Mouse (Mus musculus) kidney, embryonic 15.5 days (tissue): Measurements from ENCODE around the gene Scarb1. TPM values are rescaled to one million over a fixed set of nuclear protein-coding genes. Genes with fewer than 3 reads are reported as not detected.

Source experiments
- ATAC-seq: fragments of 200-750 bp; cut with Nextera tagmentation; replicated peaks from 2 replicates; pipeline ENCODE4 v1.8.0; 2017; ENCODE audit warnings: moderate TSS enrichment; ENCODE audit not compliant: low FRiP score
- H3K27ac ChIP-seq: fragments of 300-500 bp; sonication (generic); 2 replicates; pipeline ENCODE4 v1.5.1; 2015; ENCODE audit warnings: mild to moderate bottlenecking, inconsistent platforms
- H3K27me3 ChIP-seq: fragments of 300-500 bp; sonication (generic); 2 replicates; pipeline ENCODE4 v1.6.1; 2015; ENCODE audit warnings: inconsistent platforms
- H3K36me3 ChIP-seq: fragments of 300-500 bp; sonication (generic); 2 replicates; pipeline ENCODE4 v1.6.1; 2015; ENCODE audit warnings: inconsistent platforms
- H3K4me1 ChIP-seq: fragments of 300-500 bp; sonication (generic); 2 replicates; pipeline ENCODE4 v1.6.1; 2015; ENCODE audit warnings: inconsistent platforms
- H3K4me2 ChIP-seq: fragments of 300-500 bp; sonication (generic); 2 replicates; pipeline ENCODE4 v1.6.1; 2015; ENCODE audit warnings: moderate library complexity, mild to moderate bottlenecking, inconsistent platforms
- H3K4me3 ChIP-seq: fragments of 300-500 bp; sonication (generic); replicated peaks from 2 replicates; pipeline ENCODE4 v1.5.1; 2015; ENCODE audit warnings: mild to moderate bottlenecking, inconsistent platforms
- H3K9ac ChIP-seq: fragments of 300-500 bp; sonication (generic); 2 replicates; pipeline ENCODE4 v1.6.1; 2015; ENCODE audit warnings: mild to moderate bottlenecking, inconsistent platforms
- H3K9me3 ChIP-seq: fragments of 300-500 bp; sonication (generic); replicated peaks from 2 replicates; pipeline ENCODE4 v1.6.1; 2016; ENCODE audit warnings: inconsistent platforms
- WGBS: fragments of 180-500 bp; shearing (Covaris S2); methylation state at CpG from one replicate; pipeline ENCODE4 v1.1.7; 2015; ENCODE audit warnings: mixed read lengths; 5-methylcytosine and 5-hydroxymethylcytosine counted together
- polyA plus RNA-seq: library from polyadenylated mRNA; unstranded; fragments of >200 nt; fragmentation: Nextera tagmentation; extraction: Ambion mirVana; gene quantifications from 2 replicates; pipeline ENCODE4 v1.2.1, GENCODE M21; 2015

The Scarb1 gene
- polyA plus RNA-seq, 1 experiment from 2014 or later, result 97.9 TPM

GRCm38 (mm10) chr5:125381954-125382672 lies 41.2 kb upstream of the Scarb1 start:
- Histone ChIP-seq H3K4me1 (peaks cover 10% of the 10 kb centered on the region), H3K4me3 (no peak overlapping the region), H3K27ac (no peak overlapping the region), H3K9me3 (no peaks in the 10 kb centered on the region), H3K36me3 (peaks cover 28% of the 10 kb centered on the region), H3K9ac (no peak overlapping the region), H3K4me2 (no peak overlapping the region), H3K27me3 (no peaks in the 10 kb centered on the region)
- 66% methylated on average over 5 of the region's 5 CpGs for WGBS
- ATAC-seq, result no peak; the same call in 1 of the 2 replicates

DNA sequence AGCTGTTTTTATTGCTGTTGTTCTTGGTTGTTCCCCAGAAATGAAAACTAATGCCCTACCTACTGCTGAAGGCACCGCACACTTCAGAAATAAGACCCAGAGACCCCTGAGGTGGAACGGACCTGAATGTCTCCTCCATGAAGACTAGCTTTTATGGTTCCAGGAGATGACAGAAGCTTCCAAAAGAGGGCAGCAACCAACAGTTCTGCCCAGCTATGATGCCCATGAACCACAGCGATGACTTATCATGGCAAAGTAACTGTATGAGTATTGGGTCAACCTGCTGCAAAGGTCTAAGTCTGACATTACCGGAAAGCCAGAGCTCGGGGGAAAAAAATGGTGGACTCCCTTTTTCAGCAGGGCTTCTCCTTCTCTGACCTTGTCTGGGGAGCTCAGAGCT lies 38.0 kb upstream of the Scarb1 start:
- Histone ChIP-seq H3K27me3 (no peaks in the 10 kb centered on the region), H3K9me3 (no peaks in the 10 kb centered on the region), H3K4me2 (no peak overlapping the region), H3K4me3 (no peak overlapping the region), H3K4me1 (no peaks in the 10 kb centered on the region), H3K36me3 (peaks cover 8% of the 10 kb centered on the region), H3K27ac (no peak overlapping the region), H3K9ac (no peak overlapping the region)
- ATAC-seq, result no peak
- 80% methylated on average over 5 of the region's 5 CpGs for WGBS

DNA sequence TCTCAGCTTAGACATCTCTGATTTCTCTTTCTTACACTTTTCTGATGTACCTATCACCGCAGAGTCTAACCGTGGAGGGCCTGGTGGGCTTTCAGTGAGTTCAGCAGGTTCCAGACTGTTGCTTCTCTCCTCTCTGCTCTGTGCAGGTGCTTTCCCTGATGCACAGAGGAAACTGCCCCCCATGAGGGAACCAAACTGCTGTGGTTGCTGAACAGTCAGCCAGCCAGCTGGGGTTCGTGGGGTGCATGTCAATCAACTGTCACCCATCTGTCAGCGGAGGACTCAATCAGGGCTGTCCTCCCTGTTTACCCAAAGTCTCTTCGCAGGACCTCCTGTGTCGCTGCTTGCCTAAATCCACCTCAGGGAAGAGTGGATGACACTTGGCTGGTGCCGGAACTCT lies 36.3 kb upstream of the Scarb1 start:
- Histone ChIP-seq H3K27ac (no peak overlapping the region), H3K4me2 (no peak overlapping the region), H3K36me3 (no peaks in the 10 kb centered on the region), H3K9me3 (no peaks in the 10 kb centered on the region), H3K9ac (no peak overlapping the region), H3K27me3 (no peaks in the 10 kb centered on the region), H3K4me3 (no peak overlapping the region), H3K4me1 (no peaks in the 10 kb centered on the region)
- 77% methylated on average over 7 of the region's 7 CpGs for WGBS
- ATAC-seq, result no peak

DNA sequence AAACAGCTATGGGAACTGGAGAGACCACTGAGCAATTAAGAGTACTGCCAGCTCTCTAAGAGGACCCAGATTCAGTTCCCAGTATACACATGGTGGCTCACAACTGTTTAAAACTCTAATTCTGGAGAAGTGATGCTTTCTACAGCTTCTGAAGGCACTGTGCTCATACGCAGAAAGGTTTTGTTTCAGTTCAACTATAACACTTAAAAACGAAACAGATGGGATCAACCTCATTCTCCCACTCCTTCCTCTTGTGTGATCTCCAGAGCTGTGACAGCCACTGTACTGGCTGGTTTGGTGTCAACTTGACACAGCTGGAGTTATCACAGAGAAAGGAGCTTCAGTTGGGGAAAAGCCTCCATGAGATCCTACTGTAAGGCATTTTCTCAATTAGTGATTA lies 35.0 kb upstream of the Scarb1 start:
- 78% methylated on average over 2 of the region's 2 CpGs for WGBS

DNA sequence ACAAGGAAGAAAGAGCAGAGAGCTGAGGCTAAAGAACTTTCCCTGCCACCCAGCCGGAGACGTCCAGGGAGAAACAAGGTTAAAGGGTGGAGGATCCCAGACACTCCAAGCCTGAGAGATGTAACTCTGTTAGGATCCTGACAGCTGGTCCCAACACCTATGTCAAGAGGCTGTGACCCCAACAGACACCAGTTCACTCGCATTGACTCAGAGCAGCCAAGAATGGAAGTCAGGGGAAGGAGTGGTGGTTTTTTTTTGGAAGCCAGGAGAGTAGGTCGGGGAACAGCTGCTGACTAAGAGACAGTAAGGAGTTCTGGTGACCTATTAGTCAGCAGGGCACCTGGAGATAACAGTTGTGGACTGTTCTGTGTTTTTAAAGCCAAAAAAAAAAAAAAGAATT lies 31.1 kb upstream of the Scarb1 start:
- no peaks in the 10 kb centered on the region for H3K36me3 ChIP-seq
- no peaks in the 10 kb centered on the region for H3K4me1 ChIP-seq
- no peak overlapping the region for H3K27ac ChIP-seq
- H3K4me3 ChIP-seq, result no peak overlapping the region
- no peaks in the 10 kb centered on the region for H3K9me3 ChIP-seq
- H3K9ac ChIP-seq, result no peak overlapping the region
- no peaks in the 10 kb centered on the region for H3K27me3 ChIP-seq
- H3K4me2 ChIP-seq, result no peak overlapping the region
- 79% methylated on average over 4 of the region's 4 CpGs for WGBS
- ATAC-seq, result no peak

More for the DNA sequence above, 35.0 kb upstream of the Scarb1 start:
- no peak for ATAC-seq
- Histone ChIP-seq H3K27me3 (no peaks in the 10 kb centered on the region), H3K9ac (no peak overlapping the region), H3K36me3 (no peaks in the 10 kb centered on the region), H3K4me2 (no peak overlapping the region), H3K9me3 (no peaks in the 10 kb centered on the region), H3K4me3 (no peak overlapping the region), H3K4me1 (no peaks in the 10 kb centered on the region), H3K27ac (no peak overlapping the region)

GRCm38 (mm10) chr5:125370950-125371693 lies 30.2 kb upstream of the Scarb1 start:
- no peaks in the 10 kb centered on the region for H3K9me3 ChIP-seq
- WGBS, result 70% methylated on average over 7 of the region's 7 CpGs
- no peaks in the 10 kb centered on the region for H3K36me3 ChIP-seq
- no peak for ATAC-seq
- no peaks in the 10 kb centered on the region for H3K4me1 ChIP-seq
- no peak overlapping the region for H3K9ac ChIP-seq
- no peak overlapping the region for H3K27ac ChIP-seq
- no peak overlapping the region for H3K4me3 ChIP-seq
- no peaks in the 10 kb centered on the region for H3K27me3 ChIP-seq
- H3K4me2 ChIP-seq, result no peak overlapping the region

DNA sequence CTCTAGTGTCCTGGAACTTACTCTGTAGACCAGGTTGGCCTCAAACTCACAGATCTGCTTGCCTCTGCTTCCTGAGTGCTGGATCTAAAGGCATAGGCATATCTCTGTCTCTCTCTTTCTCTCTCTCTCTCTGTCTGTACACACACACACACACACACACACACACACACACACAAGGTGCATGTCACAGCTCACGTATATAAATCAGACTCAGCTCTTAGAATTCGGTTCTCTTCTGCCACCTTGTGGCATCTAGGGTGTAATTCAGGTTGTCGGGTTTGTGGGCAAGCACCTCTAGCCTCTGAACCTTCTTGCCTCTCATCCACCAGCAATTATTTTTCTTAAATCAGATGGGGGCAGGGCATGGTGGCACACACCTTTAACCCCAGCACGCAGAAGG lies 27.7 kb upstream of the Scarb1 start:
- no peak overlapping the region for H3K27ac ChIP-seq
- H3K4me1 ChIP-seq, result no peaks in the 10 kb centered on the region
- H3K9ac ChIP-seq, result no peak overlapping the region
- H3K36me3 ChIP-seq, result no peaks in the 10 kb centered on the region
- H3K27me3 ChIP-seq, result no peaks in the 10 kb centered on the region
- no peak overlapping the region for H3K4me2 ChIP-seq
- no peak overlapping the region for H3K4me3 ChIP-seq
- under 1% methylated on average over 4 of the region's 4 CpGs for whole genome bisulfite sequencing
- no peaks in the 10 kb centered on the region for H3K9me3 ChIP-seq
- 0 out of 2 replicates have a peak, but pooled peaks have one; percentile 2 for ATAC-seq

- Histone ChIP-seq H3K4me3 (no peak overlapping the region), H3K4me1 (no peaks in the 10 kb centered on the region), H3K36me3 (no peaks in the 10 kb centered on the region), H3K9ac (0 out of 2 replicates have a peak overlapping the region, but pooled peaks have one; percentile 5), H3K27me3 (no peaks in the 10 kb centered on the region), H3K9me3 (no peaks in the 10 kb centered on the region), H3K4me2 (no peak overlapping the region), H3K27ac (no peak overlapping the region)
- 73% methylated on average over 5 of the region's 5 CpGs for WGBS
- no peak for ATAC-seq
Observed at GRCm38 (mm10) chr5:125368156-125368555, 27.3 kb upstream of the Scarb1 start.

GRCm38 (mm10) chr5:125364851-125365429 lies 24.0 kb upstream of the Scarb1 start:
- Histone ChIP-seq H3K27me3 (no peaks in the 10 kb centered on the region), H3K27ac (no peak overlapping the region), H3K4me2 (no peak overlapping the region), H3K36me3 (no peaks in the 10 kb centered on the region), H3K9me3 (no peaks in the 10 kb centered on the region), H3K4me3 (no peak overlapping the region), H3K9ac (no peak overlapping the region), H3K4me1 (peaks cover 5% of the 10 kb centered on the region; the same call in 1 of the 2 replicates)
- WGBS, result 76% methylated on average over 4 of the region's 4 CpGs
- no peak for ATAC-seq

GRCm38 (mm10) chr5:125363894-125364293 lies 23.0 kb upstream of the Scarb1 start:
- Histone ChIP-seq H3K9ac (no peak overlapping the region), H3K9me3 (no peaks in the 10 kb centered on the region), H3K27ac (0 out of 2 replicates have a peak overlapping the region, but pooled peaks have one; percentile 34), H3K36me3 (no peaks in the 10 kb centered on the region), H3K27me3 (no peaks in the 10 kb centered on the region), H3K4me2 (no peak overlapping the region), H3K4me1 (peaks cover 5% of the 10 kb centered on the region; the same call in 1 of the 2 replicates), H3K4me3 (no peak overlapping the region)
- 55% methylated on average over 7 of the region's 7 CpGs for WGBS
- ATAC-seq, result peak; percentile 63

DNA sequence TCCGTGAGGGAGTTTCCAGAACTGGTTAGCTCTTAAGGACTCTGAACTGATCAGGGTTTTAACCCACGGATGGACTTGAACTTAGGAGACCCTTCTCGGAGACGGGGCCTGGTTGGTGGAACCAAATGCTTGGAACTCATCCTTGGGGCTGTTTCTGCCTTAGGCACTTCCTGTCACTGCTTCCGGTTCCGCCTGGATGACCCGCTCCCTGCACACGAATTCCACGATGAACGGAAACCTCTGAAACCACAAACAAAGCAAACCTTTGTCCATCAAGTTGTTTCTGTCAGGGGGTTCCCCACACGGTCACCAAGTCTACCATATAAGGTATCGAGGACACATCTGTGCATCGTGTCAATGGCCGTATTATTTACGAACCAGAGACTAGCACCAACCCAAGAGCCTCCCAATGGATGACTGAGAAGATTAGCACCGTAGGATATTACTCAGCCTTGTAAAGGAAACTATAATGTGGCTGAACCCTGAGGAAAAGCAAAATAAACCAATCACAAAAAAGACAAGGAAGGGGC lies 20.2 kb upstream of the Scarb1 start:
- H3K4me3 ChIP-seq, result no peak overlapping the region
- no peak overlapping the region for H3K4me2 ChIP-seq
- WGBS, result 63% methylated on average over 16 of the region's 16 CpGs
- ATAC-seq, result no peak
- H3K27me3 ChIP-seq, result no peaks in the 10 kb centered on the region
- H3K27ac ChIP-seq, result 0 out of 2 replicates have a peak overlapping the region, but pooled peaks have one; percentile 41
- H3K36me3 ChIP-seq, result no peaks in the 10 kb centered on the region
- peaks cover 10% of the 10 kb centered on the region; the same call in 1 of the 2 replicates for H3K4me1 ChIP-seq
- no peaks in the 10 kb centered on the region for H3K9me3 ChIP-seq
- H3K9ac ChIP-seq, result no peak overlapping the region

GRCm38 (mm10) chr5:125360566-125360965 lies 19.7 kb upstream of the Scarb1 start:
- no peaks in the 10 kb centered on the region for H3K36me3 ChIP-seq
- peaks cover 14% of the 10 kb centered on the region; the same call in 1 of the 2 replicates for H3K4me1 ChIP-seq
- no peak overlapping the region for H3K4me2 ChIP-seq
- no peak overlapping the region for H3K4me3 ChIP-seq
- H3K9me3 ChIP-seq, result no peaks in the 10 kb centered on the region
- no peak overlapping the region for H3K9ac ChIP-seq
- WGBS, result 63% methylated on average over 9 of the region's 9 CpGs
- no peak for ATAC-seq
- H3K27me3 ChIP-seq, result no peaks in the 10 kb centered on the region
- peak overlapping the region; percentile 41; the same call in 1 of the 2 replicates for H3K27ac ChIP-seq
